Mouse (Mus musculus) lung, postnatal 0 days (tissue): ENCODE measurements at regions not wholly inside any gene's neighbourhood (a gene's known extent, or its start where the extent isn't known, plus 50 kb on each side); places are given as distances from the start of the nearest gene placed in this dataset.
A peak's percentile ranks its signal among the peaks of the same experiment; 100 is the strongest.

Source experiments
- CTCF ChIP-seq: IDR thresholded peaks from 2 replicates; pipeline ENCODE4 v1.5.1; 2016; ENCODE audit warnings: antibody characterized with exemption, mild to moderate bottlenecking
- EP300 ChIP-seq: IDR thresholded peaks from 2 replicates; pipeline ENCODE4 v1.6.1; 2016; ENCODE audit warnings: antibody characterized with exemption, mild to moderate bottlenecking, control low read depth

DNA sequence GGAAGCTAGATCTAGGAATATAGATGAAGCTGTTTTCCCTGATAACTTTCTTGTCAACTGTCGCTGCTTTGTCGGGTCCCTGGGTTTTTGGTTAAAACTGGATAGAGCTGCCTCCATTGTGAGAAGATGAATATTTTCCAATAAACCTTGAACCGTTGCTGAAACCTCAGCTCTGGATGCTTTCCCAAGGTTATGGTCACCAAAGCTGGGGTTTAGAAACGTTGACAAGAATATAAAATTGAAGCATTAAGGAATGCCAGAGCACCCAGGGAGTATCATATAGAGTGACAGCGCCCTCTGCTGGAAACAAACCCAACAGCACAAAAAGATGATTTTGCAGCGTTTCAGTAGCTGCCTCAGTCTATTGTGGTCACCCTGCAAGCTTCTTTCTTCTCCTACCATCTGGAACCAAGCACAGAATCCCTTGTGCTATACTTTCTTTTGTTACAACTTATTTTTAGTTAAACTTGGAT, 111.7 kb upstream of the Snx19 start:
- peak; percentile 64 for TF ChIP-seq CTCF
- no peak for TF ChIP-seq EP300
